Mouse (Mus musculus) bone marrow macrophage, adult 2 months (primary cell): ENCODE measurements around the gene Wnt1. TPM values are rescaled to one million over a fixed set of nuclear protein-coding genes. Genes with fewer than 3 reads are reported as not detected.

Source experiments
- H3K27ac ChIP-seq: 2 replicates; pipeline ENCODE4 v1.5.1; 2012; ENCODE audit warnings: low read depth, low read length; ENCODE audit not compliant: insufficient read depth
- H3K4me1 ChIP-seq: 2 replicates; pipeline ENCODE4 v1.6.1; 2012; ENCODE audit warnings: low read length; ENCODE audit not compliant: control insufficient read depth, insufficient read depth
- H3K4me3 ChIP-seq: 2 replicates; pipeline ENCODE4 v1.5.1; 2012; ENCODE audit warnings: mild to moderate bottlenecking, low read length, moderate library complexity; ENCODE audit not compliant: insufficient read depth
- CTCF ChIP-seq: IDR thresholded peaks from 2 replicates; pipeline ENCODE4 v1.5.1; 2012; ENCODE audit warnings: low read depth, mild to moderate bottlenecking, low read length, moderate library complexity
- POLR2A ChIP-seq: IDR thresholded peaks from 2 replicates; pipeline ENCODE4 v1.6.1; 2012; ENCODE audit warnings: mild to moderate bottlenecking, low read depth, low read length, borderline replicate concordance
- polyA plus RNA-seq: library from polyadenylated mRNA; stranded (reverse); fragments of >200 nt; gene quantifications from 2 replicates; pipeline ENCODE4 v1.2.4, GENCODE M21; 2012; ENCODE audit not compliant: missing spikeins, insufficient read depth, insufficient read length

The Wnt1 gene
- polyA plus RNA-seq, 1 experiment: not detected

GRCm38 (mm10) chr15:98835291-98835690, 45.6 kb downstream of the Wnt1 start:
- H3K4me3 ChIP-seq: no peak overlapping the region
- no peak overlapping the region for H3K27ac ChIP-seq
- TF ChIP-seq CTCF (no peak), POLR2A (no peak)
- peaks cover 6% of the 10 kb centered on the region; the same call in 1 of the 2 replicates for H3K4me1 ChIP-seq

DNA sequence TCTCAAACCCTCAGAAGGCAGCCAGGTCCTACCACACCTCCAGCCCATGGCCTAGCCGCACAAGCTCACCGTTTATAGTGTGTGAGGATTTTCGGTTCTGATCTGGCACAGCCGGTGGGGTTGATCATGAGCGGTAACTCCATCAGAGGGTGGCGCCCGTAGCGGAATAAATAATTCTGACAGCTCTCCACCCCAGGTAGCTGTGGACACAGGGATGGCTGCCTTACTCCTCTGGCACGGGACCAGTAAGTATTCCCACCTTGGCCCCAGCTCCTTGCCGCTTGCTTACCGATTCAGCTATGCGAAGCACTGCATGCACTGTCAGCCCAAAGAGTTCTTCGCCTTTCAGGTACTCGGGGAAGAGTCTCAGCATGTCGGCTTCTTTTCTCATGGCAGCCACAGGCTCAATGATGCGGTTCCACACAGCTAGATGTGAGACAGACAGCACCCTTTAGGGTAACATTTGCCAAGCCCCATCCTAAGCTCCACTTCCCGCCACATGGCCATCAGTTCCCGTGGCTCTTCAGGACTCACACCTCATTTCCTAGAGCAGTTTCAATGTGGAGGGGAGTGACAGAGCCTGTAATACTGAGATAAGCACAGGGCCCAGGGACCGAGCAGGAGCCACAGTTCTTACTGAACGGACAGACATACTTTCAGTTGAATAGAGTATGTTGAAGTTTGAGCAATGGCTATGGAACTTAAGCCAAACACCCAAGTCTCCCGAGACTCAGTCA, 47.5 kb downstream of the Wnt1 start:
- TF ChIP-seq POLR2A: no peak
- no peak for TF ChIP-seq CTCF
- H3K27ac ChIP-seq: no peak overlapping the region
- H3K4me3 ChIP-seq: no peak overlapping the region
- H3K4me1 ChIP-seq: peaks cover 4% of the 10 kb centered on the region; the same call in 1 of the 2 replicates

- TF ChIP-seq CTCF (no peak), POLR2A (no peak)
- no peak overlapping the region for H3K27ac ChIP-seq
- no peaks in the 10 kb centered on the region; the same call in 1 of the 2 replicates for H3K4me1 ChIP-seq
- H3K4me3 ChIP-seq: no peak overlapping the region
These were observed 48.1 kb downstream of the Wnt1 start for GRCm38 (mm10) chr15:98837743-98838103.

- Histone ChIP-seq H3K4me3 (no peak overlapping the region), H3K27ac (no peak overlapping the region), H3K4me1 (no peaks in the 10 kb centered on the region)
- TF ChIP-seq POLR2A: no peak
- no peak for TF ChIP-seq CTCF
These were observed 49.5 kb downstream of the Wnt1 start for GRCm38 (mm10) chr15:98839161-98839560.

GRCm38 (mm10) chr15:98839671-98840585, 50.3 kb downstream of the Wnt1 start:
- Histone ChIP-seq H3K4me1 (no peaks in the 10 kb centered on the region), H3K27ac (no peak overlapping the region), H3K4me3 (no peak overlapping the region)
- TF ChIP-seq CTCF: no peak
- TF ChIP-seq POLR2A: no peak

Other genes starting within 250 kb of the Wnt1 start
- gene Ccnt1, start 218.9 kb upstream of the Wnt1 start, polyA plus RNA-seq: 42.6 and 44.0 TPM in 2 replicates
- not detected in 2 replicates for gene 4930415O20Rik, start 218.9 kb upstream of the Wnt1 start, polyA plus RNA-seq
- 0.35 and 0.72 TPM in 2 replicates for gene Adcy6, start 179.8 kb upstream of the Wnt1 start, polyA plus RNA-seq
- gene Cacnb3, start 159.0 kb upstream of the Wnt1 start, polyA plus RNA-seq: 0.88 and 1.3 TPM in 2 replicates
- 83.1 and 84.9 TPM in 2 replicates for gene Ddx23, start 127.0 kb upstream of the Wnt1 start, polyA plus RNA-seq
- gene Rnd1, start 112.4 kb upstream of the Wnt1 start, polyA plus RNA-seq: 1.1 TPM in 2 replicates
- not detected in 2 replicates for gene Ccdc65, start 81.7 kb upstream of the Wnt1 start, polyA plus RNA-seq
- 0.93 TPM in 1 of 2 replicates, not detected in the other for gene Fkbp11, start 61.7 kb upstream of the Wnt1 start, polyA plus RNA-seq
- 93.8 and 103 TPM in 2 replicates for gene Arf3, start 26.6 kb upstream of the Wnt1 start, polyA plus RNA-seq
- gene Wnt10b, start 11.7 kb upstream of the Wnt1 start, polyA plus RNA-seq: not detected in 2 replicates
- gene Ddn, start 19.6 kb downstream of the Wnt1 start, polyA plus RNA-seq: not detected in 2 replicates
- gene Prkag1, start 41.7 kb downstream of the Wnt1 start, polyA plus RNA-seq: 82.3 and 86.6 TPM in 2 replicates
- 69.1 and 75.3 TPM in 2 replicates for gene Kmt2d, start 81.3 kb downstream of the Wnt1 start, polyA plus RNA-seq
- 9.8 and 11.8 TPM in 2 replicates for gene Rhebl1, start 104.7 kb downstream of the Wnt1 start, polyA plus RNA-seq
- gene Dhh, start 108.7 kb downstream of the Wnt1 start, polyA plus RNA-seq: not detected in 2 replicates
- 22.0 and 25.7 TPM in 2 replicates for gene Lmbr1l, start 128.4 kb downstream of the Wnt1 start, polyA plus RNA-seq
- gene Tuba1b, start 144.7 kb downstream of the Wnt1 start, polyA plus RNA-seq: 872 and 1,013 TPM in 2 replicates
- not detected in 2 replicates for gene Gm49450, start 163.7 kb downstream of the Wnt1 start, polyA plus RNA-seq
- 36.4 and 43.3 TPM in 2 replicates for gene Tuba1a, start 163.8 kb downstream of the Wnt1 start, polyA plus RNA-seq
- gene Tuba1c, start 240.0 kb downstream of the Wnt1 start, polyA plus RNA-seq: 134 and 173 TPM in 2 replicates